13 mouse cellular contexts compared by ENCODE assay signal in genomic region chr7:98429579-98429978, GRCm38 (mm10). TPM values are rescaled to one million over a fixed set of nuclear protein-coding genes. Genes with fewer than 3 reads are reported as not detected.
"Had no signal": no experiment of that assay in that cellular context is flagged by ENCODE, and none has a peak within 500 bp of the region (broad histone marks: within the 10 kb centered on the region; RNA-seq: fewer than 3 reads in every experiment).

No protein-coding gene starts in this region.

- DNase-seq: retina, postnatal 1 day; right cerebral cortex, adult 18-20 months; right cerebral cortex, postnatal 14 days; right cerebral cortex, postnatal 25 days; right cerebral cortex, postnatal 4 days; spleen, adult 18-20 months; thymus, adult 18-20 months; thymus, adult 2 months; thymus, postnatal 14 days; thymus, postnatal 25 days; thymus, postnatal 36 days; thymus, postnatal 4 days had no signal

RNA-seq across cellular contexts. Expression of gene Gucy2d, which starts 10.6 kb away (rescaled TPM):
- total RNA-seq: neutrophil, adult 5-6 weeks had no signal
